Mouse (Mus musculus) embryonic fibroblast, embryonic 13.5 days (primary cell): Measurements from ENCODE around the gene Gp1ba.

Source experiments
- CTCF ChIP-seq: IDR thresholded peaks from 2 replicates; pipeline ENCODE4 v1.5.1; 2011; ENCODE audit warnings: mild to moderate bottlenecking, control low read depth, low read length, moderate library complexity, borderline replicate concordance; ENCODE audit not compliant: insufficient read depth
- POLR2A ChIP-seq: IDR thresholded peaks from 2 replicates; pipeline ENCODE4 v1.6.1; 2011; ENCODE audit warnings: low read depth, mild to moderate bottlenecking, control low read depth, low read length, moderate library complexity

GRCm38 (mm10) chr11:70668771-70669505 is 30.0 kb downstream of the Gp1ba start, which contains the start of gene Spag7:
- TF ChIP-seq CTCF (no peak), POLR2A (peak; percentile 68)
